Mouse (Mus musculus) layer of hippocampus, postnatal 25 days (tissue): ENCODE measurements around the gene Baat. TPM values are rescaled to one million over a fixed set of nuclear protein-coding genes. Genes with fewer than 3 reads are reported as not detected.
"Not testable (repeated sequence)": the region's sequence is repeated elsewhere in the genome, so short reads cannot be mapped to it uniquely, and the experiment has no call there.

Experiments used
- DNase-seq, 2 experiments: peaks; one replicate each; pipeline ENCODE4 v3.0.0; 2022; ENCODE audit warnings: mixed read lengths in 2 of 2, low spot score in 1 of 2; ENCODE audit errors: extremely low spot score in 1 of 2
- total RNA-seq, 2 experiments: library from RNA; stranded (reverse); gene quantifications; 2 replicates each; pipeline ENCODE4 v1.2.3; 2021

Gene Baat
- total RNA-seq, 2 experiments from 2014 or later = 0.19 TPM; not detected in 1

- DNase-seq = not testable (repeated sequence)
Observed at GRCm38 (mm10) chr4:49485934-49486650, 20.3 kb downstream of the Baat start.

- DNase-seq = no peak
Observed at GRCm38 (mm10) chr4:49485442-49485841, 20.9 kb downstream of the Baat start.

- no peak for DNase-seq
Observed at GRCm38 (mm10) chr4:49480896-49481295, 25.5 kb downstream of the Baat start.

- no peak for DNase-seq
Observed at GRCm38 (mm10) chr4:49480104-49480760, 26.1 kb downstream of the Baat start.

GRCm38 (mm10) chr4:49479035-49479434 lies 27.3 kb downstream of the Baat start:
- DNase-seq = not testable (repeated sequence)

- DNase-seq = no peak
Observed at GRCm38 (mm10) chr4:49478118-49478877, 28.1 kb downstream of the Baat start.

GRCm38 (mm10) chr4:49474583-49474982 lies 31.8 kb downstream of the Baat start:
- DNase-seq = no peak

GRCm38 (mm10) chr4:49473435-49474100 lies 32.8 kb downstream of the Baat start, which contains the start of gene Acnat1:
Gene Acnat1, minus strand, starts transcription at chr4:49473912.
- DNase-seq = no peak

GRCm38 (mm10) chr4:49469435-49470151 lies 36.8 kb downstream of the Baat start:
- no peak for DNase-seq

GRCm38 (mm10) chr4:49467360-49467759 lies 39.0 kb downstream of the Baat start:
- DNase-seq = no peak

GRCm38 (mm10) chr4:49456171-49456570 lies 50.2 kb downstream of the Baat start:
- DNase-seq = no peak

GRCm38 (mm10) chr4:49451848-49452551 lies 54.4 kb downstream of the Baat start:
- DNase-seq = no peak

- DNase-seq = not testable (repeated sequence)
Observed at GRCm38 (mm10) chr4:49451133-49451847, 55.1 kb downstream of the Baat start.

Other genes starting within 250 kb of the Baat start
- gene Acnat2, start 98.4 kb downstream of the Baat start, total RNA-seq = under 1 TPM in 1 of 2 experiments, not detected in 1; 0.20 TPM
- gene Acnat1, start 32.6 kb downstream of the Baat start, total RNA-seq = under 1 TPM; 0.20 to 0.52 TPM
- 10 to 100 TPM; 31.4 to 33.8 TPM for gene Mrpl50, start 14.5 kb upstream of the Baat start, total RNA-seq
- gene Zfp189, start 14.6 kb upstream of the Baat start, total RNA-seq = 10 to 100 TPM; 23.1 to 28.3 TPM
- gene Aldob, start 43.0 kb upstream of the Baat start, total RNA-seq = 1 to 10 TPM; 1.3 to 1.9 TPM
- gene Tmem246, start 91.3 kb upstream of the Baat start, total RNA-seq = 10 to 100 TPM; 66.0 to 75.9 TPM
- gene Rnf20, start 125.4 kb upstream of the Baat start, total RNA-seq = 10 to 100 TPM; 60.5 to 73.3 TPM
- 1 to 10 TPM in 1 of 2 experiments, under 1 TPM in 1; 0.32 to 1.1 TPM for gene Ppp3r2, start 175.5 kb upstream of the Baat start, total RNA-seq